Mouse (Mus musculus): ENCODE results near the gene Baz1a. TPM values are rescaled to one million over a fixed set of nuclear protein-coding genes. Genes with fewer than 3 reads are reported as not detected.
A peak's percentile ranks its signal among the peaks of the same experiment; 100 is the strongest.

Gene Baz1a
- 15.5 and 19.5 TPM in 2 replicates for polyA plus RNA-seq (2016; fragmentation: Nextera tagmentation; extraction: Ambion mirVana)

- 82% methylated on average over 6 of the region's 6 CpGs for WGBS
- no peak within 1 kb of the TSS for H3K9ac ChIP-seq
- no peaks in the 10 kb centered on the region for H3K4me1 ChIP-seq (replicated peaks)
- no peaks in the 10 kb centered on the region for H3K36me3 ChIP-seq
- H3K27me3 ChIP-seq (replicated peaks) = no peaks in the 10 kb centered on the region
- H3K4me2 ChIP-seq = no peak within 1 kb of the TSS
- H3K9me3 ChIP-seq (replicated peaks) = no peaks in the 10 kb centered on the region
- no peak within 1 kb of the TSS for H3K4me3 ChIP-seq
- ATAC-seq (ENCODE audit: insufficient number of reproducible peaks, low FRiP score) = no peak
- H3K27ac ChIP-seq (ENCODE audit: poor library complexity, severe bottlenecking) = no peak within 1 kb of the TSS
Observed at GRCm38 (mm10) chr12:55013626-55014398, at the start of gene Baz1a. Gene Baz1a (minus strand): TSS chr12:55014348.

- no peaks in the 10 kb centered on the region for H3K9me3 ChIP-seq (replicated peaks)
- peaks cover 14% of the 10 kb centered on the region for H3K36me3 ChIP-seq
- no peak overlapping the region for H3K9ac ChIP-seq
- H3K4me2 ChIP-seq = no peak overlapping the region
- no peak overlapping the region for H3K27ac ChIP-seq (ENCODE audit: poor library complexity, severe bottlenecking)
- WGBS = 93% methylated on average over 1 of the region's 1 CpGs
- no peak for ATAC-seq (ENCODE audit: insufficient number of reproducible peaks, low FRiP score)
- no peaks in the 10 kb centered on the region for H3K27me3 ChIP-seq (replicated peaks)
- H3K4me1 ChIP-seq (replicated peaks) = peaks cover 21% of the 10 kb centered on the region
- no peak overlapping the region for H3K4me3 ChIP-seq
Observed at GRCm38 (mm10) chr12:55062141-55062540, 48.0 kb upstream of the Baz1a start.

- ATAC-seq (ENCODE audit: insufficient number of reproducible peaks, low FRiP score) = no peak
- Histone ChIP-seq H3K9me3 (replicated peaks) (no peaks in the 10 kb centered on the region), H3K27ac (ENCODE audit: poor library complexity, severe bottlenecking) (no peak overlapping the region), H3K36me3 (peaks cover 14% of the 10 kb centered on the region), H3K27me3 (replicated peaks) (no peaks in the 10 kb centered on the region), H3K4me2 (no peak overlapping the region), H3K4me1 (replicated peaks) (peaks cover 21% of the 10 kb centered on the region), H3K4me3 (no peak overlapping the region), H3K9ac (no peak overlapping the region)
- WGBS = 78% methylated on average over 10 of the region's 10 CpGs
Observed at GRCm38 (mm10) chr12:55061006-55061405, 46.9 kb upstream of the Baz1a start.

GRCm38 (mm10) chr12:55060212-55060898, 46.2 kb upstream of the Baz1a start:
- WGBS = 36% methylated on average over 6 of the region's 6 CpGs
- Histone ChIP-seq H3K4me2 (no peak overlapping the region), H3K4me1 (replicated peaks) (peaks cover 21% of the 10 kb centered on the region), H3K36me3 (peaks cover 17% of the 10 kb centered on the region), H3K9ac (no peak overlapping the region), H3K27me3 (replicated peaks) (no peaks in the 10 kb centered on the region), H3K27ac (ENCODE audit: poor library complexity, severe bottlenecking) (no peak overlapping the region), H3K4me3 (no peak overlapping the region), H3K9me3 (replicated peaks) (no peaks in the 10 kb centered on the region)
- ATAC-seq (ENCODE audit: insufficient number of reproducible peaks, low FRiP score) = peak; percentile 51; the same call in 1 of the 2 replicates

GRCm38 (mm10) chr12:55059812-55060211, 45.7 kb upstream of the Baz1a start:
- Histone ChIP-seq H3K4me2 (no peak overlapping the region), H3K4me3 (no peak overlapping the region), H3K4me1 (replicated peaks) (peaks cover 21% of the 10 kb centered on the region), H3K27ac (ENCODE audit: poor library complexity, severe bottlenecking) (no peak overlapping the region), H3K9ac (no peak overlapping the region), H3K27me3 (replicated peaks) (no peaks in the 10 kb centered on the region), H3K9me3 (replicated peaks) (no peaks in the 10 kb centered on the region), H3K36me3 (peaks cover 17% of the 10 kb centered on the region)
- 34% methylated on average over 3 of the region's 3 CpGs for WGBS
- ATAC-seq (ENCODE audit: insufficient number of reproducible peaks, low FRiP score) = peak; percentile 68; the same call in 1 of the 2 replicates

GRCm38 (mm10) chr12:55058865-55059615, 44.9 kb upstream of the Baz1a start:
- peaks cover 17% of the 10 kb centered on the region for H3K36me3 ChIP-seq
- H3K4me3 ChIP-seq = no peak overlapping the region
- H3K9me3 ChIP-seq (replicated peaks) = no peaks in the 10 kb centered on the region
- H3K4me2 ChIP-seq = no peak overlapping the region
- peaks cover 21% of the 10 kb centered on the region for H3K4me1 ChIP-seq (replicated peaks)
- no peak overlapping the region for H3K27ac ChIP-seq (ENCODE audit: poor library complexity, severe bottlenecking)
- no peak for ATAC-seq (ENCODE audit: insufficient number of reproducible peaks, low FRiP score)
- no peak overlapping the region for H3K9ac ChIP-seq
- WGBS = 57% methylated on average over 6 of the region's 6 CpGs
- H3K27me3 ChIP-seq (replicated peaks) = no peaks in the 10 kb centered on the region

- ATAC-seq (ENCODE audit: insufficient number of reproducible peaks, low FRiP score) = no peak
- Histone ChIP-seq H3K9me3 (replicated peaks) (no peaks in the 10 kb centered on the region), H3K27me3 (replicated peaks) (no peaks in the 10 kb centered on the region), H3K4me1 (replicated peaks) (peaks cover 27% of the 10 kb centered on the region), H3K4me3 (no peak overlapping the region), H3K36me3 (peaks cover 17% of the 10 kb centered on the region), H3K4me2 (no peak overlapping the region), H3K27ac (ENCODE audit: poor library complexity, severe bottlenecking) (no peak overlapping the region), H3K9ac (no peak overlapping the region)
- 76% methylated on average over 2 of the region's 2 CpGs for WGBS
Observed at GRCm38 (mm10) chr12:55056703-55057102, 42.6 kb upstream of the Baz1a start.

GRCm38 (mm10) chr12:55054551-55055241, 40.5 kb upstream of the Baz1a start:
- no peak overlapping the region for H3K9ac ChIP-seq
- 79% methylated on average over 2 of the region's 2 CpGs for WGBS
- H3K4me3 ChIP-seq = no peak overlapping the region
- H3K36me3 ChIP-seq = peaks cover 17% of the 10 kb centered on the region
- H3K4me1 ChIP-seq (replicated peaks) = peaks cover 20% of the 10 kb centered on the region
- no peak overlapping the region for H3K27ac ChIP-seq (ENCODE audit: poor library complexity, severe bottlenecking)
- no peaks in the 10 kb centered on the region for H3K27me3 ChIP-seq (replicated peaks)
- no peak overlapping the region for H3K4me2 ChIP-seq
- ATAC-seq (ENCODE audit: insufficient number of reproducible peaks, low FRiP score) = no peak
- H3K9me3 ChIP-seq (replicated peaks) = no peaks in the 10 kb centered on the region

GRCm38 (mm10) chr12:55053267-55053666, 39.1 kb upstream of the Baz1a start:
- WGBS = 83% methylated on average over 7 of the region's 7 CpGs
- H3K9ac ChIP-seq = no peak overlapping the region
- peaks cover 12% of the 10 kb centered on the region for H3K36me3 ChIP-seq
- peaks cover 14% of the 10 kb centered on the region for H3K4me1 ChIP-seq (replicated peaks)
- ATAC-seq (ENCODE audit: insufficient number of reproducible peaks, low FRiP score) = no peak
- H3K9me3 ChIP-seq (replicated peaks) = no peaks in the 10 kb centered on the region
- no peak overlapping the region for H3K4me2 ChIP-seq
- H3K27me3 ChIP-seq (replicated peaks) = no peaks in the 10 kb centered on the region
- H3K4me3 ChIP-seq = no peak overlapping the region
- no peak overlapping the region for H3K27ac ChIP-seq (ENCODE audit: poor library complexity, severe bottlenecking)

GRCm38 (mm10) chr12:55051210-55052173, 37.3 kb upstream of the Baz1a start:
- H3K9me3 ChIP-seq (replicated peaks) = no peaks in the 10 kb centered on the region
- no peak overlapping the region for H3K9ac ChIP-seq
- peak; percentile 78; the same call in 1 of the 2 replicates for ATAC-seq (ENCODE audit: insufficient number of reproducible peaks, low FRiP score)
- H3K4me2 ChIP-seq = no peak overlapping the region
- H3K4me1 ChIP-seq (replicated peaks) = peaks cover 14% of the 10 kb centered on the region
- no peak overlapping the region for H3K27ac ChIP-seq (ENCODE audit: poor library complexity, severe bottlenecking)
- H3K27me3 ChIP-seq (replicated peaks) = no peaks in the 10 kb centered on the region
- WGBS = 68% methylated on average over 8 of the region's 8 CpGs
- H3K36me3 ChIP-seq = peaks cover 23% of the 10 kb centered on the region
- no peak overlapping the region for H3K4me3 ChIP-seq
